Mouse (Mus musculus) heart, adult 2 months (tissue): ENCODE data around the gene Slc7a11. TPM values are rescaled to one million over a fixed set of nuclear protein-coding genes. Genes with fewer than 3 reads are reported as not detected.

Experiments used
- DNase-seq, 2 experiments: peaks; one replicate each; pipeline ENCODE4 v3.0.0; 2021
- H3K27ac ChIP-seq: fragments of 200-600 bp; 2 replicates; pipeline ENCODE4 v1.8.1; 2022
- H3K27me3 ChIP-seq: fragments of 200-500 bp; 2 replicates; pipeline ENCODE4 v1.6.1; 2012; ENCODE audit warnings: mild to moderate bottlenecking, low read length, inconsistent platforms, mixed read lengths; ENCODE audit not compliant: control insufficient read depth, insufficient read depth
- H3K36me3 ChIP-seq: fragments of 200-500 bp; 2 replicates; pipeline ENCODE4 v1.6.1; 2012; ENCODE audit warnings: low read length, inconsistent platforms; ENCODE audit not compliant: control insufficient read depth, insufficient read depth
- H3K4me1 ChIP-seq: fragments of 200-500 bp; 2 replicates; pipeline ENCODE4 v1.6.1; 2011; ENCODE audit warnings: low read length; ENCODE audit not compliant: control insufficient read depth, insufficient read depth
- H3K4me3 ChIP-seq: fragments of 200-600 bp; 2 replicates; pipeline ENCODE4 v1.8.1; 2022
- H3K79me2 ChIP-seq: fragments of 200-500 bp; replicated peaks from 2 replicates; pipeline ENCODE4 v1.6.1; 2012; ENCODE audit warnings: mild to moderate bottlenecking, inconsistent platforms, low read length, moderate library complexity, mixed read lengths; ENCODE audit not compliant: control insufficient read depth, insufficient read depth
- H3K9ac ChIP-seq: fragments of 200-500 bp; 2 replicates; pipeline ENCODE4 v1.6.1; 2012; ENCODE audit warnings: low read depth, mild to moderate bottlenecking, control low read depth, inconsistent platforms, low read length, mixed read lengths
- CTCF ChIP-seq: fragments of 200-600 bp; IDR thresholded peaks from 2 replicates; pipeline ENCODE4 v1.8.1; 2022; ENCODE audit warnings: antibody characterized with exemption, mild to moderate bottlenecking, moderate library complexity
- EP300 ChIP-seq: fragments of 200-500 bp; IDR thresholded peaks from 2 replicates; pipeline ENCODE4 v1.6.1; 2011; ENCODE audit warnings: low read depth, low read length, control low read depth; ENCODE audit not compliant: insufficient read depth
- POLR2A ChIP-seq: fragments of 200-500 bp; IDR thresholded peaks from 2 replicates; pipeline ENCODE4 v1.6.1; 2011; ENCODE audit warnings: mild to moderate bottlenecking, low read depth, low read length, control low read depth; ENCODE audit not compliant: insufficient read depth
- WGBS: fragments of 180-500 bp; shearing (Covaris S2); methylation state at CpG from one replicate; pipeline ENCODE4 v1.1.7; 2018; 5-methylcytosine and 5-hydroxymethylcytosine counted together
- intact Hi-C: fragments of 180-260 bp; cut with DNase I; formaldehyde crosslinking; loops from one replicate; pipeline ENCODE4 v1.15.1; 2025
- polyA plus RNA-seq: library from polyadenylated mRNA; depleted of rRNA; stranded (reverse); fragments of >200 nt; gene quantifications from 2 replicates; pipeline ENCODE4 v1.2.3, GENCODE M21; 2012
- total RNA-seq, 2 experiments: library from RNA; stranded (reverse); gene quantifications; 2 replicates each; pipeline ENCODE4 v1.2.3; 2021

Slc7a11 gene
- total and polyA plus RNA-seq, 3 experiments, result 0.02 to 0.20 TPM; not detected in 1

- no peak overlapping the region for H3K9ac ChIP-seq
Observed at GRCm38 (mm10) chr3:49866061-49866515, 577.3 kb downstream of the Slc7a11 start.

GRCm38 (mm10) chr3:49856797-49857196 is 586.6 kb downstream of the Slc7a11 start:
- no peak overlapping the region for H3K27ac ChIP-seq
- no peaks in the 10 kb centered on the region for H3K27me3 ChIP-seq
- H3K36me3 ChIP-seq, result no peaks in the 10 kb centered on the region
- WGBS, result 37% methylated on average over 4 of the region's 4 CpGs
- H3K4me3 ChIP-seq, result no peak overlapping the region
- H3K79me2 ChIP-seq, result no peaks in the 10 kb centered on the region
- TF ChIP-seq CTCF (no peak), POLR2A (no peak), EP300 (no peak)
- no peak overlapping the region for H3K9ac ChIP-seq
- intact Hi-C loops, result no loop called here
- H3K4me1 ChIP-seq, result no peaks in the 10 kb centered on the region; the same call in 1 of the 2 replicates
- DNase-seq, result peak in 1 of 2 experiments; percentile 4

More at GRCm38 (mm10) chr3:49866061-49866515, 577.3 kb downstream of the Slc7a11 start:
- Histone ChIP-seq H3K4me3 (no peak overlapping the region), H3K36me3 (no peaks in the 10 kb centered on the region), H3K27ac (no peak overlapping the region), H3K4me1 (no peaks in the 10 kb centered on the region), H3K79me2 (no peaks in the 10 kb centered on the region), H3K27me3 (no peaks in the 10 kb centered on the region)
- 31% methylated on average over 11 of the region's 11 CpGs for WGBS
- intact Hi-C loops, result no loop called here
- DNase-seq, result no peak
- TF ChIP-seq EP300, result no peak

GRCm38 (mm10) chr3:49854277-49854676 is 589.1 kb downstream of the Slc7a11 start:
- no peaks in the 10 kb centered on the region; the same call in 1 of the 2 replicates for H3K4me1 ChIP-seq
- no peaks in the 10 kb centered on the region for H3K79me2 ChIP-seq
- TF ChIP-seq CTCF (no peak), EP300 (no peak), POLR2A (no peak)
- 52% methylated on average over 2 of the region's 2 CpGs for WGBS
- H3K4me3 ChIP-seq, result no peak overlapping the region
- no peak for DNase-seq
- H3K27me3 ChIP-seq, result no peaks in the 10 kb centered on the region
- no peak overlapping the region for H3K9ac ChIP-seq
- no peak overlapping the region for H3K27ac ChIP-seq
- intact Hi-C loops, result no loop called here
- H3K36me3 ChIP-seq, result no peaks in the 10 kb centered on the region

GRCm38 (mm10) chr3:49842971-49843370 is 600.4 kb downstream of the Slc7a11 start:
- Histone ChIP-seq H3K27me3 (no peaks in the 10 kb centered on the region), H3K9ac (no peak overlapping the region), H3K4me3 (no peak overlapping the region), H3K4me1 (no peaks in the 10 kb centered on the region), H3K36me3 (no peaks in the 10 kb centered on the region), H3K79me2 (no peaks in the 10 kb centered on the region), H3K27ac (no peak overlapping the region)
- no peak for DNase-seq
- 43% methylated on average over 3 of the region's 3 CpGs for WGBS
- no peak for TF ChIP-seq EP300
- intact Hi-C loops, result no loop called here
